Mouse (Mus musculus) olfactory bulb, adult 2 months (tissue): ENCODE results near the gene Pgrmc2.

Source experiments
- CTCF ChIP-seq: fragments of 200-500 bp; IDR thresholded peaks from 2 replicates; pipeline ENCODE4 v1.5.1; 2012; ENCODE audit warnings: low read depth, mild to moderate bottlenecking, low read length, moderate library complexity; ENCODE audit not compliant: insufficient read depth
- POLR2A ChIP-seq: fragments of 200-500 bp; IDR thresholded peaks from 2 replicates; pipeline ENCODE4 v1.6.1; 2012; ENCODE audit warnings: mild to moderate bottlenecking, low read depth, low read length, moderate library complexity; ENCODE audit not compliant: insufficient read depth

DNA sequence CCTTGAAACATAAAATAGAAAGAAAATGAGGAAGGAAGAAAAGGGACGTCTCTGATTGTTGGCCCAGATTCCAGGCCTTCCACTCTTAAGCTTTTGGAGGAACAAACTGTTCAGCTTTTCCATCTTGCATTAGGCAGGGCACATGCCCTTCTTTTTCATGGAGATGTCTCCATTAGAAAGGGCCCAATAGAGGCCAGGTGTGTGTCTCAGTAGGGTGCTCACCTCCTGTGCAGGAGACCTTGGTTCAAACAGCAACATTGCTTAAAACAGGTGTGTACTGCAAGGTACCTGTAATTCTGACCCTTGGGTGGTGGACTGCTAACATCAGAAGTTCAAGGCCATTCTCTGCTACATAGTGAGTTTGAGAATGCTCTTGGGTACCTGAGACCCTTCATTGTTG, 16.8 kb upstream of the Pgrmc2 start:
- no peak for TF ChIP-seq CTCF
- no peak for TF ChIP-seq POLR2A
